Mouse (Mus musculus): Measurements from ENCODE around the gene 4931428L18Rik. TPM values are rescaled to one million over a fixed set of nuclear protein-coding genes. Genes with fewer than 3 reads are reported as not detected.

4931428L18Rik gene
- polyA plus RNA-seq, 1 experiment = 0.09 TPM

DNA sequence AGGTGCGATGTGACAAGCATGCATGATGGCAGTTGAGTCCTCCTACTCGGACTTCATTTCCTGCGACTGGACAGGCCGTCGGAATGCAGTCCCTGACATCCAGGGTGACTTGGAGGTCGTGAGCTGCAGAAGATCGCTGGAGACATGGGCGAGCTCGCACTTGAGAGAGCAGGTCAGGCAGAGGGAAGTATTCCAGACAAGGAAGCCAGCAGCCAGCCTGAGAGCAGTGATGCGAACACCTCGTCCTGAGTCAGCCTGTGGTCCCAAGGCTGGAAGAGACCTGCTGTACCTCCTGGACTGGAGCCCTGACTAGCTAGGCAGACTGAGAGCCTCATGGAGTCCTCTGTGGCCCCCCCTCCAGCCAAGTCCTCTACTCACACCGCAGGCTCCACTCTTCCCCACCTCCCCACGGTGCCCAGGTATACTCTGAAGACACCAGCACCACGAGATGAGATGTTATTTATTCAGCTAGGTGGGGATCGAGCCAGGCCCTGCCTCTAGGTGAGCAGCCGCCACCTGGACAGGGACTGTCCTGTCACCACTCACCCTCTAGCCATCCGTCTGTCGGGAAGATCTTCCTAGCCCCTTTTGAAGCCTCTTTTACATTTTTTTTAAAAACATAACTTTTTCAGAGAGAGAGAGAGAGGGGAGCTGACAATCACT is 57.8 kb downstream of the 4931428L18Rik start:
- no peaks in the 10 kb centered on the region for H3K27me3 ChIP-seq (ENCODE audit: control insufficient read depth, insufficient read depth, insufficient read length)
- H3K79me2 ChIP-seq (ENCODE audit: control insufficient read depth, insufficient read depth) = no peaks in the 10 kb centered on the region
- H3K79me3 ChIP-seq (ENCODE audit: low read depth) = no peaks in the 10 kb centered on the region
- TF ChIP-seq MYOD1 (IDR thresholded peaks at IDR 0.05; ENCODE audit: control insufficient read depth, insufficient read length, low read depth) (no peak), MYOG (IDR thresholded peaks at IDR 0.05; ENCODE audit: control insufficient read depth, extremely low read depth, insufficient read length) (no peak), CEBPB (IDR thresholded peaks at IDR 0.05; ENCODE audit: low read depth) (no peak), MAX (IDR thresholded peaks at IDR 0.05) (no peak), FOSL1 (IDR thresholded peaks at IDR 0.05; ENCODE audit: insufficient read depth, low read length, poor library complexity, severe bottlenecking) (no peak), CTCF (IDR thresholded peaks at IDR 0.05; ENCODE audit: control insufficient read depth, insufficient read depth, insufficient read length) (no peak), USF1 (IDR thresholded peaks at IDR 0.05; ENCODE audit: low read depth) (no peak)
- H3K36me3 ChIP-seq (ENCODE audit: control insufficient read depth, insufficient read depth) = no peaks in the 10 kb centered on the region
- no peak overlapping the region for H3K4me3 ChIP-seq (ENCODE audit: insufficient read depth, poor library complexity, severe bottlenecking)
- H3ac ChIP-seq (ENCODE audit: control insufficient read depth, insufficient read length, low read depth) = no peak overlapping the region

DNA sequence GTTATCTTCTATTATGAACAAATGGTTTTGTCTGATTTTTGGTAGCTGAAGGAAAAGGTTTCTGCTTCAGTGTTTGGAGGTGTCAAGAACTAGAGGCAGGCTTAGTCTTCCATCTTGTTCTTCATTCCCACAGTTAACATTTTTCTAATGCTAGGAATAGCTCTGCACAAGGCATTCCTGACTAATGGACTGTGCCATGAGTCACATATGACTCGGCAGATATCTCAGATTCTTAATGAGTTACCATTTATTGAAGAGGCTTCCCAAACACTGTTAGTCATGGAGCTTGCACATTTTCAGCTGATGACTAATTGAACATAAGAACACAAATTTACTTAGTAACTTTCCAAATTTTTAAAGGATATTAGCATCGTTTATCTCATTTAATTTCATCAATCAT is 65.6 kb downstream of the 4931428L18Rik start:
- peak; percentile 51 for TF ChIP-seq MAX (IDR thresholded peaks at IDR 0.05)
- peak; percentile 96 for TF ChIP-seq FOSL1 (IDR thresholded peaks at IDR 0.05; ENCODE audit: insufficient read depth, low read length, poor library complexity, severe bottlenecking)
- no peak for TF ChIP-seq CEBPB (IDR thresholded peaks at IDR 0.05; ENCODE audit: low read depth)
- H3K79me2 ChIP-seq (ENCODE audit: control insufficient read depth, insufficient read depth) = no peaks in the 10 kb centered on the region

DNA sequence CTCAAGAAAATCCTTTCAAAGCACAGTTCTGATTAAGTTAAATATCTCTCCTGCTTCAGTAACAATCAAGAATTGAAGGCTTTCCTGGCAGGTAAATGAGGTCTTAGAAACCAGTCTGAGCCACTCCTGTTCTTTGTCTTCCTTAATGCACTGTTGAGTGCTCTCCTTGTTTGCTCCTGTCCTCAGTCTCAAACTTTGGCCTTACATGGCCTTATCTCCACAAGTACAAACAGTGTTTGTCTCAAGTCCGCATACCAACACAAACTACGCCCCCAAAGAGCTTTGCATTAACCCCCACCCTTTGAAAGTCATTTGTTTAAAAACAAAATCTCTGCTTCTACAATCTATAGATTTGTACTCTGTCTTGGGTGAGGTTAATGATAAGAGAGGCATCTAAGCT is 66.3 kb downstream of the 4931428L18Rik start:
- H3K36me3 ChIP-seq (ENCODE audit: control insufficient read depth, insufficient read depth) = no peaks in the 10 kb centered on the region
- H3K27me3 ChIP-seq (ENCODE audit: control insufficient read depth, insufficient read depth, insufficient read length) = no peaks in the 10 kb centered on the region
- no peaks in the 10 kb centered on the region for H3K79me3 ChIP-seq (ENCODE audit: low read depth)
- H3K4me3 ChIP-seq (ENCODE audit: insufficient read depth, poor library complexity, severe bottlenecking) = no peak overlapping the region
- no peaks in the 10 kb centered on the region for H3K79me2 ChIP-seq (ENCODE audit: control insufficient read depth, insufficient read depth)
- H3ac ChIP-seq (ENCODE audit: control insufficient read depth, insufficient read length, low read depth) = no peak overlapping the region
- no peak for TF ChIP-seq USF1 (IDR thresholded peaks at IDR 0.05; ENCODE audit: low read depth)
- no peak for TF ChIP-seq MAX (IDR thresholded peaks at IDR 0.05)
- TF ChIP-seq CTCF (IDR thresholded peaks at IDR 0.05; ENCODE audit: control insufficient read depth, insufficient read depth, insufficient read length) = no peak
- no peak for TF ChIP-seq CEBPB (IDR thresholded peaks at IDR 0.05; ENCODE audit: low read depth)
- TF ChIP-seq FOSL1 (IDR thresholded peaks at IDR 0.05; ENCODE audit: insufficient read depth, low read length, poor library complexity, severe bottlenecking) = no peak
- TF ChIP-seq MYOD1 (IDR thresholded peaks at IDR 0.05; ENCODE audit: control insufficient read depth, insufficient read length, low read depth) = no peak
- no peak for TF ChIP-seq MYOG (IDR thresholded peaks at IDR 0.05; ENCODE audit: control insufficient read depth, extremely low read depth, insufficient read length)

More for the DNA sequence above, 65.6 kb downstream of the 4931428L18Rik start:
- Histone ChIP-seq H3K4me3 (ENCODE audit: insufficient read depth, poor library complexity, severe bottlenecking) (no peak overlapping the region), H3K79me3 (ENCODE audit: low read depth) (no peaks in the 10 kb centered on the region), H3ac (ENCODE audit: control insufficient read depth, insufficient read length, low read depth) (no peak overlapping the region), H3K36me3 (ENCODE audit: control insufficient read depth, insufficient read depth) (no peaks in the 10 kb centered on the region), H3K27me3 (ENCODE audit: control insufficient read depth, insufficient read depth, insufficient read length) (no peaks in the 10 kb centered on the region)

DNA sequence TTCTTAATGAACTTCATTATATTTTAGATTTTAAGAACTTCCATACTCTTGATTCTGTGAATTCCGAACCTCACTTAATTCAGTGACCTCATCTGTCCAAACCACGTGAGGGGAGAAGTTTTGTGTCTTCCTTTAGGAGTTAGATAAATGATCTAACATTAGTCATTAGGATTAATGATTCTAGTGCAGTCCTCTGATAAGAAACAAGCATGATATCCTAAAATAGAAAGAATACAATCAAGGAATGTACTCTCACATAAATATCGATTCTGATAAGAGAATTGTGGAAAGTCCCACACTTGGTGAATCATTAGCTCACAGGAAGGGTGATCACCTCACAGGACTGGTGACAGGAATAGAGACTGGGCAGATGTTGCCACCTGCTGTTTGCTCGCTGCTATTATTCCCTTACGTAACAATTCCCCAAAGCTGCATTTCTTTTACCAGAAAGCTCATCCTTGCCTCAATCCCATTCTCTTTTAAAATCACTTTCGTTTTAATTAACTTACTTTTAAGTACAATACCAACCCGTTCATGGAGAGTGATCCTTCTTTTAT is 68.6 kb downstream of the 4931428L18Rik start:
- peak; percentile 68 for TF ChIP-seq USF1 (IDR thresholded peaks at IDR 0.05; ENCODE audit: low read depth)
- no peak for TF ChIP-seq FOSL1 (IDR thresholded peaks at IDR 0.05; ENCODE audit: insufficient read depth, low read length, poor library complexity, severe bottlenecking)
- peak; percentile 53 for TF ChIP-seq CTCF (IDR thresholded peaks at IDR 0.05; ENCODE audit: control insufficient read depth, insufficient read depth, insufficient read length)
- no peak for TF ChIP-seq MAX (IDR thresholded peaks at IDR 0.05)
- TF ChIP-seq CEBPB (IDR thresholded peaks at IDR 0.05; ENCODE audit: low read depth) = peak; percentile 18
- no peaks in the 10 kb centered on the region for H3K27me3 ChIP-seq (ENCODE audit: control insufficient read depth, insufficient read depth, insufficient read length)
- no peak overlapping the region for H3ac ChIP-seq (ENCODE audit: control insufficient read depth, insufficient read length, low read depth)
- H3K79me3 ChIP-seq (ENCODE audit: low read depth) = no peaks in the 10 kb centered on the region
- H3K36me3 ChIP-seq (ENCODE audit: control insufficient read depth, insufficient read depth) = no peaks in the 10 kb centered on the region
- H3K4me3 ChIP-seq (ENCODE audit: insufficient read depth, poor library complexity, severe bottlenecking) = no peak overlapping the region
- no peaks in the 10 kb centered on the region for H3K79me2 ChIP-seq (ENCODE audit: control insufficient read depth, insufficient read depth)

DNA sequence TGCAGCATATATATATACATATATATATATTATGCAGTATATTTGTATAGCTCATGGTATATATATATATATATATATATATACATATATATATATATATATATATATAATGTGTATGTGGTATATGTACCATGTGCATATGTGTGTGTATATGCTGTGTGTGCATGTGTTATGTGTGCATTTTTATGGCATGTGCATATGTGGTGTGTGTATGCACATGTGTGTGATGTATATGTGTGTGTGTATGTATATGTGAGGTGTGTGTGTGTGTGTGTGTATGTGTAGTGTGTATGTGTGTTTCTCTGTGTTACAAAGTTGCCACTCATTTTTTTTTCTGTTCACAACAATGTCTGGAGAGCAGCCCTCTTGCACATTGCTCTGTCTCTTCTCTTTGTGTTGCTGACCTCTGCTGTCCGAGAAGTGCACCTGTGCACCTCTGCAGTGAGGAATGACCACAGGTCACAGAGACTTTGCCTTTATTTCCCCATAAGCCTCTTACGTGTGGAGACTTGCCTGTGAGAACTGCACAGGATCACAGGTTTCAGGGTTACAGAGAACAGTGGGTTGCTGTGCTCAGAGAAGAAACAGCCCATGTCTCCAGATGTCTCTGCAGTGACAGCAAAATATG is 69.6 kb downstream of the 4931428L18Rik start:
- H3K36me3 ChIP-seq (ENCODE audit: control insufficient read depth, insufficient read depth) = no peaks in the 10 kb centered on the region

More for the DNA sequence above, 69.6 kb downstream of the 4931428L18Rik start:
- Histone ChIP-seq H3K4me3 (ENCODE audit: insufficient read depth, poor library complexity, severe bottlenecking) (no peak overlapping the region), H3K27me3 (ENCODE audit: control insufficient read depth, insufficient read depth, insufficient read length) (no peaks in the 10 kb centered on the region), H3K79me3 (ENCODE audit: low read depth) (no peaks in the 10 kb centered on the region), H3K79me2 (ENCODE audit: control insufficient read depth, insufficient read depth) (no peaks in the 10 kb centered on the region), H3ac (ENCODE audit: control insufficient read depth, insufficient read length, low read depth) (no peak overlapping the region)
- TF ChIP-seq USF1 (IDR thresholded peaks at IDR 0.05; ENCODE audit: low read depth) = no peak
- TF ChIP-seq MYOG (IDR thresholded peaks at IDR 0.05; ENCODE audit: control insufficient read depth, extremely low read depth, insufficient read length) = no peak
- TF ChIP-seq CTCF (IDR thresholded peaks at IDR 0.05; ENCODE audit: control insufficient read depth, insufficient read depth, insufficient read length) = no peak
- TF ChIP-seq CEBPB (IDR thresholded peaks at IDR 0.05; ENCODE audit: low read depth) = no peak
- no peak for TF ChIP-seq MYOD1 (IDR thresholded peaks at IDR 0.05; ENCODE audit: control insufficient read depth, insufficient read length, low read depth)
- TF ChIP-seq MAX (IDR thresholded peaks at IDR 0.05) = no peak
- no peak for TF ChIP-seq FOSL1 (IDR thresholded peaks at IDR 0.05; ENCODE audit: insufficient read depth, low read length, poor library complexity, severe bottlenecking)

All from C2C12 (cell line).